Mouse (Mus musculus) cortical plate, adult 2 months (tissue): ENCODE results near the gene Cemip. TPM values are rescaled to one million over a fixed set of nuclear protein-coding genes. Genes with fewer than 3 reads are reported as not detected.

Experiments used
- H3K27ac ChIP-seq: fragments of 200-500 bp; 2 replicates; pipeline ENCODE4 v1.5.1; 2012; ENCODE audit warnings: low read length, control low read depth, inconsistent platforms; ENCODE audit not compliant: insufficient read depth
- H3K4me1 ChIP-seq: fragments of 200-500 bp; 2 replicates; pipeline ENCODE4 v1.6.1; 2011; ENCODE audit warnings: low read length; ENCODE audit not compliant: control insufficient read depth, insufficient read depth
- H3K4me3 ChIP-seq: fragments of 200-500 bp; 2 replicates; pipeline ENCODE4 v1.5.1; 2011; ENCODE audit warnings: mild to moderate bottlenecking, low read length, control low read depth; ENCODE audit not compliant: insufficient read depth
- CTCF ChIP-seq: fragments of 200-500 bp; IDR thresholded peaks from 2 replicates; pipeline ENCODE4 v1.5.1; 2011; ENCODE audit warnings: mild to moderate bottlenecking, control low read depth, low read length; ENCODE audit not compliant: insufficient read depth; ENCODE audit errors: extremely low read depth
- POLR2A ChIP-seq: fragments of 200-500 bp; IDR thresholded peaks from 2 replicates; pipeline ENCODE4 v1.6.1; 2011; ENCODE audit warnings: mild to moderate bottlenecking, low read length, control low read depth; ENCODE audit not compliant: insufficient read depth; ENCODE audit errors: extremely low read depth
- polyA plus RNA-seq: library from polyadenylated mRNA; depleted of rRNA; stranded (reverse); fragments of >200 nt; gene quantifications from 2 replicates; pipeline ENCODE4 v1.2.3, GENCODE M21; 2012

Gene Cemip
- polyA plus RNA-seq, 1 experiment, result 5.8 TPM

GRCm38 (mm10) chr7:84098098-84098497, 11.8 kb upstream of the Cemip start:
- H3K4me1 ChIP-seq, result no peaks in the 10 kb centered on the region
- H3K27ac ChIP-seq, result no peak overlapping the region
- TF ChIP-seq POLR2A, result no peak
- no peak for TF ChIP-seq CTCF
- no peak overlapping the region for H3K4me3 ChIP-seq

- Histone ChIP-seq H3K4me1 (no peaks in the 10 kb centered on the region), H3K27ac (no peak overlapping the region), H3K4me3 (no peak overlapping the region)
- no peak for TF ChIP-seq CTCF
- TF ChIP-seq POLR2A, result no peak
Observed at GRCm38 (mm10) chr7:84096501-84096900, 10.2 kb upstream of the Cemip start.

GRCm38 (mm10) chr7:84090793-84091192, 4.5 kb upstream of the Cemip start:
- Histone ChIP-seq H3K4me1 (no peaks in the 10 kb centered on the region), H3K4me3 (no peak overlapping the region), H3K27ac (no peak overlapping the region)
- TF ChIP-seq CTCF (no peak), POLR2A (no peak)

GRCm38 (mm10) chr7:84089777-84090176, 3.5 kb upstream of the Cemip start:
- H3K4me1 ChIP-seq, result no peaks in the 10 kb centered on the region
- H3K27ac ChIP-seq, result no peak overlapping the region
- H3K4me3 ChIP-seq, result no peak overlapping the region
- TF ChIP-seq CTCF (peak; percentile 51), POLR2A (no peak)

- H3K4me1 ChIP-seq, result no peaks in the 10 kb centered on the region
- no peak overlapping the region for H3K27ac ChIP-seq
- no peak overlapping the region for H3K4me3 ChIP-seq
- TF ChIP-seq POLR2A (no peak), CTCF (peak; percentile 77)
Observed at GRCm38 (mm10) chr7:84088971-84089370, 2.7 kb upstream of the Cemip start.

GRCm38 (mm10) chr7:84088191-84088590, 1.9 kb upstream of the Cemip start:
- Histone ChIP-seq H3K4me1 (no peaks in the 10 kb centered on the region), H3K27ac (no peak overlapping the region), H3K4me3 (no peak overlapping the region)
- no peak for TF ChIP-seq POLR2A
- no peak for TF ChIP-seq CTCF

- H3K4me3 ChIP-seq, result peak overlapping the region; percentile 64
- H3K4me1 ChIP-seq, result no peaks in the 10 kb centered on the region
- TF ChIP-seq POLR2A (no peak), CTCF (no peak)
- no peak overlapping the region for H3K27ac ChIP-seq
Observed at GRCm38 (mm10) chr7:84085049-84085945, 1.0 kb downstream of the Cemip start.

- Histone ChIP-seq H3K27ac (no peak overlapping the region), H3K4me1 (peaks cover 2% of the 10 kb centered on the region; the same call in 1 of the 2 replicates), H3K4me3 (no peak overlapping the region)
- TF ChIP-seq POLR2A (no peak), CTCF (no peak)
Observed at GRCm38 (mm10) chr7:84077257-84078013, 8.9 kb downstream of the Cemip start.

GRCm38 (mm10) chr7:84074266-84074665, 12.0 kb downstream of the Cemip start:
- H3K4me1 ChIP-seq, result peaks cover 2% of the 10 kb centered on the region; the same call in 1 of the 2 replicates
- no peak overlapping the region for H3K4me3 ChIP-seq
- no peak for TF ChIP-seq POLR2A
- no peak for TF ChIP-seq CTCF
- H3K27ac ChIP-seq, result no peak overlapping the region
